Mouse (Mus musculus) embryonic facial prominence, embryonic 12.5 days (tissue): ENCODE data around the gene Trmt10c. TPM values are rescaled to one million over a fixed set of nuclear protein-coding genes. Genes with fewer than 3 reads are reported as not detected.
"Not testable (repeated sequence)": the region's sequence is repeated elsewhere in the genome, so short reads cannot be mapped to it uniquely, and the experiment has no call there.

ENCODE experiments used
- ATAC-seq: fragments of 200-750 bp; cut with Nextera tagmentation; 2 replicates; pipeline ENCODE4 v1.8.0; 2017; ENCODE audit not compliant: insufficient number of reproducible peaks, insufficient read depth, low FRiP score, low TSS enrichment
- H3K27ac ChIP-seq: fragments of 300-500 bp; sonication (generic); 2 replicates; pipeline ENCODE4 v1.5.1; 2016; ENCODE audit warnings: mild to moderate bottlenecking
- H3K27me3 ChIP-seq: fragments of 300-500 bp; sonication (generic); 2 replicates; pipeline ENCODE4 v1.6.1; 2016; ENCODE audit warnings: mild to moderate bottlenecking, moderate library complexity
- H3K36me3 ChIP-seq: fragments of 300-500 bp; sonication (generic); 2 replicates; pipeline ENCODE4 v1.6.1; 2016; ENCODE audit warnings: mild to moderate bottlenecking
- H3K4me1 ChIP-seq: fragments of 300-500 bp; sonication (generic); 2 replicates; pipeline ENCODE4 v1.6.1; 2016
- H3K4me2 ChIP-seq: fragments of 300-500 bp; sonication (generic); replicated peaks from 2 replicates; pipeline ENCODE4 v1.6.1; 2016; ENCODE audit warnings: mild to moderate bottlenecking, moderate library complexity
- H3K4me3 ChIP-seq: fragments of 300-500 bp; sonication (generic); 2 replicates; pipeline ENCODE4 v1.5.1; 2016; ENCODE audit warnings: mild to moderate bottlenecking
- H3K9ac ChIP-seq: fragments of 300-500 bp; sonication (generic); 2 replicates; pipeline ENCODE4 v1.6.1; 2016; ENCODE audit warnings: mild to moderate bottlenecking, moderate library complexity
- H3K9me3 ChIP-seq: fragments of 300-500 bp; sonication (generic); 2 replicates; pipeline ENCODE4 v1.6.1; 2016; ENCODE audit warnings: mild to moderate bottlenecking, moderate library complexity
- WGBS: fragments of 180-500 bp; shearing (Covaris S2); methylation state at CpG from one replicate; pipeline ENCODE4 v1.1.7; 2016; 5-methylcytosine and 5-hydroxymethylcytosine counted together
- polyA plus RNA-seq: library from polyadenylated mRNA; unstranded; fragments of >200 nt; fragmentation: Nextera tagmentation; extraction: Ambion mirVana; gene quantifications from 2 replicates; pipeline ENCODE4 v1.2.1, GENCODE M21; 2016

Trmt10c gene
- polyA plus RNA-seq, 1 experiment from 2014 or later: 31.5 TPM

- Histone ChIP-seq H3K4me1 (peaks cover 6% of the 10 kb centered on the region), H3K4me2 (no peak overlapping the region), H3K27ac (no peak overlapping the region), H3K9ac (no peak overlapping the region), H3K4me3 (no peak overlapping the region), H3K27me3 (no peaks in the 10 kb centered on the region), H3K9me3 (no peaks in the 10 kb centered on the region), H3K36me3 (no peaks in the 10 kb centered on the region)
- no peak for ATAC-seq
- 43% methylated on average over 5 of the region's 5 CpGs for WGBS
These were observed 34.0 kb upstream of the Trmt10c start for GRCm38 (mm10) chr16:56071317-56072232.

DNA sequence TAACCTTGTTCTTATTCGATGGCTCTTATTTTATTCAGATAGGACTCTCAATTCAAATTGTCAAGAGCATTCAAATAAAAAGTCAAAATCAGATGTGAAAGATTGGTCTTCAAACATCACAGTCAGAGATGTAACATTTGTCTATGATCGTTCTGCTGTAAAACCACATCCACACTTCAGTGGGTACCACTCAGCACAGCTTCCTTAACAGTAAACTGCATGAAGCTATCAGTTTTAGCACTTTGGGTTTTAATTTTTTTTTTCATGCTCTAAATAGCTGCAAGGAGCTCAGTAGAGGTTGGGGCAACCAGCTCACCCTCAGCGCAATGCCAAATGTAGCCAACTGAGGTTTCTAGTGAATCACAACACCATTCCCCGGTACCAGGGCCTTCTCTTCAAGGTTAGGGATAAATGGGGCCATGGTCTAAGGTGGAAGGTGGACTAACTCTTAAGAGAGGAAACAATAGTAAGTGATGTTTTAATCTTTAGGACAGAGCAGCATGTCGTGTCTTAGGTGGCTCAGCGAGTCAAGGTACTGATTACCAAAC lies 31.0 kb upstream of the Trmt10c start:
- Histone ChIP-seq H3K4me3 (no peak overlapping the region), H3K36me3 (no peaks in the 10 kb centered on the region), H3K27me3 (no peaks in the 10 kb centered on the region), H3K9me3 (no peaks in the 10 kb centered on the region), H3K9ac (no peak overlapping the region), H3K4me2 (no peak overlapping the region), H3K27ac (no peak overlapping the region), H3K4me1 (no peaks in the 10 kb centered on the region)
- 87% methylated on average over 6 of the region's 6 CpGs for WGBS
- no peak for ATAC-seq

DNA sequence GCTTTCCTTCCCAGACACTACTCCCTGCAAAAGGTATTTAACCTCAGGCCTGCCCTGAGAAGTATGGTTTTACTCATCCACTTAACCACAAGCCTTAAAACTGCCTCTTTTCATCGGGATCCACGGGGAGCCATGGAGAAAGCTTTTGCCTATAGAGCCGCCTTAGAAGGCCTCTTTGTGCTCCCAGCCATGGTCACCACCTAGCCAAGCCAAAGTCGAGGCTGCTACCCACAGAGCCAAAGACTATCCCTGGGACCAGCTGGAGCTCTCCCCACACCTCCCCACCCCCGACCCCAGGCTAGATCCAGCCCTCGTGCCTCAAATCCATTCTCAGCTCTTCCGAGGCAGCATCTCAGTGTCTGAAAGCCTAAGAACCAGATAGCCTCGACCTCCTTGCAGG lies 28.5 kb upstream of the Trmt10c start:
- ATAC-seq: no peak
- H3K9me3 ChIP-seq: no peaks in the 10 kb centered on the region
- WGBS: 42% methylated on average over 8 of the region's 8 CpGs
- no peak overlapping the region for H3K9ac ChIP-seq
- H3K4me1 ChIP-seq: no peaks in the 10 kb centered on the region
- H3K27ac ChIP-seq: no peak overlapping the region
- no peak overlapping the region for H3K4me2 ChIP-seq
- H3K4me3 ChIP-seq: no peak overlapping the region
- no peaks in the 10 kb centered on the region for H3K36me3 ChIP-seq
- H3K27me3 ChIP-seq: no peaks in the 10 kb centered on the region

DNA sequence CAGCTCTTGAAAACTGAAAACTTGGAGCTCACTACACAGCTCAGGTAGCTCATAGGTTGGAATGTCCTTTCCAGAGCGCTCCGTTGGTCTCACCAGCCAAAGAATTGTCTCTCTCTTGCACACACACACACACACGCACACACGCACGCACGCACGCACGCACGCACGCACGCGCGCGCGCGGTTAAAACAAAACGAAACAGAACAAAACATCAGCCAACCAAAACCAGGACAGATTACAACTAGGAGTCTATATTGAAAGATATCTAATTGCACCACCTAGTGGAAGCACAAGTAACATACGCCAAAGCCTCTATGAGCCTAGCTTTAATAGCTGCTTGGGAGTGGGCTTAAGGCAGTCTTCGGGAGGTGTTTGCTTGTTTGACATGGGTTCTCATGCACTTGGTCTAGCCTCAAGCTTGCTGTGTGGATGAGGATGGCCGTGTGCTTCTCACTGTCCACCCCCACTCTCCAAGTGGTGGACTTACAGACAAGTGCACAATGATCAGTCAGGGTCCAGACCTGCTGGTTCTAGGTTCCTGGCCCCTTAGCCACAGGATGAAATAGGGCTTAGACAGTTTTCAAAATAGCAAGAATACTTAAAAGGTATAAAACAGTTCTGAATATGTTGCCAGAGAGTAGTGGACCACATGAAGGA lies 26.8 kb upstream of the Trmt10c start:
- ATAC-seq: peak; percentile 84
- Histone ChIP-seq H3K9me3 (no peaks in the 10 kb centered on the region), H3K4me3 (peak overlapping the region; percentile 37), H3K27me3 (no peaks in the 10 kb centered on the region), H3K4me2 (peak overlapping the region; percentile 62), H3K27ac (no peak overlapping the region), H3K9ac (peak overlapping the region; percentile 36; the same call in 1 of the 2 replicates), H3K4me1 (no peaks in the 10 kb centered on the region), H3K36me3 (no peaks in the 10 kb centered on the region)
- 5% methylated on average over 20 of the region's 20 CpGs for WGBS

- no peak overlapping the region for H3K27ac ChIP-seq
- no peaks in the 10 kb centered on the region for H3K27me3 ChIP-seq
- no peaks in the 10 kb centered on the region for H3K36me3 ChIP-seq
- 61% methylated on average over 11 of the region's 11 CpGs for WGBS
- no peak overlapping the region for H3K4me3 ChIP-seq
- no peaks in the 10 kb centered on the region for H3K9me3 ChIP-seq
- no peak for ATAC-seq
- no peaks in the 10 kb centered on the region for H3K4me1 ChIP-seq
- H3K9ac ChIP-seq: no peak overlapping the region
- H3K4me2 ChIP-seq: no peak overlapping the region
These were observed 25.4 kb upstream of the Trmt10c start for GRCm38 (mm10) chr16:56062981-56063380.

GRCm38 (mm10) chr16:56061995-56062594 lies 24.5 kb upstream of the Trmt10c start:
- Histone ChIP-seq H3K9me3 (no peaks in the 10 kb centered on the region), H3K36me3 (no peaks in the 10 kb centered on the region), H3K4me2 (no peak overlapping the region), H3K27ac (no peak overlapping the region), H3K4me3 (no peak overlapping the region), H3K27me3 (no peaks in the 10 kb centered on the region), H3K9ac (no peak overlapping the region), H3K4me1 (no peaks in the 10 kb centered on the region)
- ATAC-seq: no peak
- WGBS: 76% methylated on average over 7 of the region's 7 CpGs

GRCm38 (mm10) chr16:56058151-56058550 lies 20.5 kb upstream of the Trmt10c start:
- H3K9me3 ChIP-seq: no peaks in the 10 kb centered on the region
- H3K4me2 ChIP-seq: no peak overlapping the region
- 83% methylated on average over 10 of the region's 10 CpGs for WGBS
- H3K36me3 ChIP-seq: no peaks in the 10 kb centered on the region
- no peak overlapping the region for H3K9ac ChIP-seq
- H3K27ac ChIP-seq: no peak overlapping the region
- H3K27me3 ChIP-seq: no peaks in the 10 kb centered on the region
- H3K4me3 ChIP-seq: no peak overlapping the region
- no peaks in the 10 kb centered on the region for H3K4me1 ChIP-seq
- ATAC-seq: no peak

- no peak overlapping the region for H3K4me2 ChIP-seq
- no peak for ATAC-seq
- H3K27ac ChIP-seq: no peak overlapping the region
- H3K9ac ChIP-seq: no peak overlapping the region
- H3K9me3 ChIP-seq: no peaks in the 10 kb centered on the region
- 62% methylated on average over 7 of the region's 7 CpGs for WGBS
- H3K27me3 ChIP-seq: no peaks in the 10 kb centered on the region
- H3K4me1 ChIP-seq: no peaks in the 10 kb centered on the region
- no peak overlapping the region for H3K4me3 ChIP-seq
- H3K36me3 ChIP-seq: no peaks in the 10 kb centered on the region
These were observed 19.4 kb upstream of the Trmt10c start for GRCm38 (mm10) chr16:56056944-56057590.

GRCm38 (mm10) chr16:56055911-56056310 lies 18.3 kb upstream of the Trmt10c start:
- Histone ChIP-seq H3K27me3 (no peaks in the 10 kb centered on the region), H3K4me2 (no peak overlapping the region), H3K9ac (no peak overlapping the region), H3K4me1 (no peaks in the 10 kb centered on the region), H3K36me3 (no peaks in the 10 kb centered on the region), H3K27ac (no peak overlapping the region), H3K9me3 (no peaks in the 10 kb centered on the region), H3K4me3 (no peak overlapping the region)
- WGBS: 77% methylated on average over 3 of the region's 3 CpGs
- no peak for ATAC-seq

DNA sequence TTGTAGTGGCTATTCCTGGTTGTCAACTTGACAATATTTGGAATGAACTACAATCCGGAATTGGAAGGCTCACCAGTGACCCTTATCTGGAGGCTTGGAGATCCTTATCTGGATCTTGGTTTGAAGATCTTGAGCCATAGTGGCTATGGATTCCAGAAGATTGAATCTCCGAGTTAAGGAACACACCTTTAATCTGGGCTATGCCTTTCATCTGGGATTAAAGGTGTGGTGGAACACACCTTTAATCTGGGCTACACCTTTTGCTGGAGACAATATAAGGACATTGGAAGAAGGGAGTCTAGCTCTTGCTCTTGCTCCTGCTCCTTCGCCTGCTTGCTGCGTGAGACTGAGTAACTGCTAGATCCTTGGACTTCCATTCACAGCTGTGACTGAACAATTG lies 10.4 kb upstream of the Trmt10c start, which contains the start of gene Senp7:
TSS of gene Senp7 (plus strand) at position 301 of the 400 bp plus-strand sequence.
- not testable (repeated sequence) for H3K4me1 ChIP-seq, H3K27ac ChIP-seq, H3K4me2 ChIP-seq, H3K27me3 ChIP-seq, H3K9ac ChIP-seq, H3K9me3 ChIP-seq, ATAC-seq, H3K36me3 ChIP-seq, H3K4me3 ChIP-seq
- no CpG with 5 or more reads among the region's 4 CpGs for whole genome bisulfite sequencing

- ATAC-seq: peak; percentile 54; the same call in 1 of the 2 replicates
- WGBS: 29% methylated on average over 8 of the region's 8 CpGs
- H3K27ac ChIP-seq: peak overlapping the region; percentile 93
- H3K4me3 ChIP-seq: peak overlapping the region; percentile 92
- no peaks in the 10 kb centered on the region for H3K27me3 ChIP-seq
- peaks cover 16% of the 10 kb centered on the region; the same call in 1 of the 2 replicates for H3K36me3 ChIP-seq
- H3K4me2 ChIP-seq: peak overlapping the region; percentile 76
- H3K9me3 ChIP-seq: no peaks in the 10 kb centered on the region
- peak overlapping the region; percentile 82 for H3K9ac ChIP-seq
- peaks cover 4% of the 10 kb centered on the region; the same call in 1 of the 2 replicates for H3K4me1 ChIP-seq
These were observed 471 bp upstream of the Trmt10c start for GRCm38 (mm10) chr16:56038090-56038489.
